Mouse (Mus musculus): Measurements from ENCODE around the gene Fpr-rs7. TPM values are rescaled to one million over a fixed set of nuclear protein-coding genes. Genes with fewer than 3 reads are reported as not detected.

The Fpr-rs7 gene
- not detected in 2 replicates for polyA plus RNA-seq (2015; fragmentation: Nextera tagmentation; extraction: Ambion mirVana)

GRCm38 (mm10) chr17:20114126-20114525 lies at the start of gene Fpr-rs7:
TSS of gene Fpr-rs7 (minus strand) at chr17:20114226.
- no peak within 1 kb of the TSS for H3K4me3 ChIP-seq (replicated peaks; ENCODE audit: low read length)
- ATAC-seq, result no peak
- H3K9me3 ChIP-seq (ENCODE audit: control insufficient read depth, low read length), result peaks cover 3% of the 10 kb centered on the region; the same call in 1 of the 2 replicates
- no peaks in the 10 kb centered on the region for H3K36me3 ChIP-seq (ENCODE audit: control insufficient read depth, insufficient read depth)
- H3K9ac ChIP-seq (replicated peaks; ENCODE audit: low read depth, low read length), result no peak within 1 kb of the TSS
- no peak within 1 kb of the TSS for H3K4me2 ChIP-seq (ENCODE audit: low read length)
- H3K27ac ChIP-seq (ENCODE audit: low read length), result no peak within 1 kb of the TSS
- no peaks in the 10 kb centered on the region for H3K27me3 ChIP-seq (replicated peaks; ENCODE audit: control insufficient read depth, insufficient read depth, low read length)
- H3K4me1 ChIP-seq (replicated peaks; ENCODE audit: control insufficient read depth, insufficient read depth, low read length), result no peaks in the 10 kb centered on the region

- Histone ChIP-seq H3K36me3 (ENCODE audit: control insufficient read depth, insufficient read depth) (no peaks in the 10 kb centered on the region), H3K4me1 (replicated peaks; ENCODE audit: control insufficient read depth, insufficient read depth, low read length) (no peaks in the 10 kb centered on the region), H3K4me3 (replicated peaks; ENCODE audit: low read length) (no peak overlapping the region), H3K4me2 (ENCODE audit: low read length) (no peak overlapping the region), H3K27me3 (replicated peaks; ENCODE audit: control insufficient read depth, insufficient read depth, low read length) (no peaks in the 10 kb centered on the region), H3K9ac (replicated peaks; ENCODE audit: low read depth, low read length) (no peak overlapping the region), H3K9me3 (ENCODE audit: control insufficient read depth, low read length) (0 out of 2 replicates have a peak, but pooled peaks cover 3% of the 10 kb centered on the region), H3K27ac (ENCODE audit: low read length) (no peak overlapping the region)
- no peak for ATAC-seq
- 80% methylated on average over 6 of the region's 6 CpGs for WGBS
Measured at GRCm38 (mm10) chr17:20074090-20074489, 39.9 kb downstream of the Fpr-rs7 start.

GRCm38 (mm10) chr17:20071656-20072396 lies 42.2 kb downstream of the Fpr-rs7 start:
- 93% methylated on average over 4 of the region's 4 CpGs for WGBS
- H3K9ac ChIP-seq (replicated peaks; ENCODE audit: low read depth, low read length), result no peak overlapping the region
- H3K4me3 ChIP-seq (replicated peaks; ENCODE audit: low read length), result no peak overlapping the region
- ATAC-seq, result no peak
- H3K9me3 ChIP-seq (ENCODE audit: control insufficient read depth, low read length), result no peaks in the 10 kb centered on the region
- H3K4me2 ChIP-seq (ENCODE audit: low read length), result no peak overlapping the region
- H3K27ac ChIP-seq (ENCODE audit: low read length), result no peak overlapping the region
- no peaks in the 10 kb centered on the region for H3K36me3 ChIP-seq (ENCODE audit: control insufficient read depth, insufficient read depth)
- H3K27me3 ChIP-seq (replicated peaks; ENCODE audit: control insufficient read depth, insufficient read depth, low read length), result no peaks in the 10 kb centered on the region
- H3K4me1 ChIP-seq (replicated peaks; ENCODE audit: control insufficient read depth, insufficient read depth, low read length), result no peaks in the 10 kb centered on the region

Other genes with a start within 250 kb of the Fpr-rs7 start
- not detected in 2 replicates for gene Vmn2r104, start 65.9 kb downstream of the Fpr-rs7 start, polyA plus RNA-seq (2015; fragmentation: Nextera tagmentation; extraction: Ambion mirVana)
- not detected in 2 replicates for gene Fpr-rs6, start 68.9 kb upstream of the Fpr-rs7 start, polyA plus RNA-seq (2015; fragmentation: Nextera tagmentation; extraction: Ambion mirVana)
- gene Vmn2r105, start 120.8 kb upstream of the Fpr-rs7 start, polyA plus RNA-seq (2015; fragmentation: Nextera tagmentation; extraction: Ambion mirVana), result not detected in 2 replicates
- gene Vmn2r106, start 171.3 kb upstream of the Fpr-rs7 start, polyA plus RNA-seq (2015; fragmentation: Nextera tagmentation; extraction: Ambion mirVana), result not detected in 2 replicates
- gene Vmn2r107, start 231.0 kb upstream of the Fpr-rs7 start, polyA plus RNA-seq (2015; fragmentation: Nextera tagmentation; extraction: Ambion mirVana), result not detected in 2 replicates